Mouse (Mus musculus): ENCODE data around the gene Ints12.

The Ints12 gene

GRCm38 (mm10) chr3:133151629-133152028 lies 60.0 kb downstream of the Ints12 start:
- DNase-seq: no peak

GRCm38 (mm10) chr3:133152831-133153230 lies 61.2 kb downstream of the Ints12 start:
- DNase-seq: no peak

- no peak for DNase-seq
Observed at GRCm38 (mm10) chr3:133153629-133154028, 62.0 kb downstream of the Ints12 start.

- DNase-seq: no peak
Observed at GRCm38 (mm10) chr3:133154683-133155082, 63.0 kb downstream of the Ints12 start.

DNA sequence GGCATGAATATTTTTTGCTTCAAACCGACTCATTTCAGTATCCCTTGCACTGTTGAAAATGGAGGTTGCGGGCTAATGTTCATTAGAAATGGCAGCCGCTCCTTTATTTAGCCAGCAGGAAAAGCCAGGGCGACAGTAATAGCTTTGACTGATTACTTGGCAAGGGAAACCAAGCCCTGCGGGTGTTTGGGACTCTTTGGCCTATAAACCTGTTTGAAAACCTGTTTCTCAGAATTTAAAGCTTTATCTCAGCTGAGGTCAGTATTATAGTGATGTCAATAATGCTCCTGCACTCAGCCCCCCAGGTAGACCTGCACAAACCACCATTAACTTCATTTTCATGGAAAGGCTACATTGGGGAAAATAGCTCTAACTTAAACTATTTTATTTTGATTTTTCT lies 66.6 kb downstream of the Ints12 start:
- DNase-seq: peak; percentile 79 to 85

All from cerebellum, postnatal 10 days (tissue).